In the genomic region with DNA sequence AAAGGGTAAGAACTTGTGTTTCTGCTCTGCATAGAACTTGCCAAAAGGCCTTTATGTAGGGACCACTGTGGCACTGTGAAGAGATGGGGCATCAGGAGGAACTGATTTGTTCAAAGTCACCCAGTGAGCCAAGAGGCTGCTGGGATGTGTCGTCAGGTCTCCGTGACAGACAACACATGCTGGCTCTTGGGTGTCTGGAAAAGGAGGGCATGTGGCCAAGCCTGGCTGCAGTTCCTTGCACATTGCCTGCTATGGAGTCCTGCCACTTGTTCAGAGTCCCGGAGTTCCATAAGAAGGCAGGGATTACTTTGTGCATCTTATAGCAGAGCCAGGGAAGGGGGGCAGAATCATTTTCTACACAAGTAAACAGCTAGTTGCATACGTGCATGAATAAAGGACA, we compare ENCODE assay signal across 10 mouse cellular contexts. TPM values are rescaled to one million over a fixed set of nuclear protein-coding genes. Genes with fewer than 3 reads are reported as not detected.
DNase-seq lines count a peak whose midpoint lies in the region; ATAC-seq and TF ChIP-seq lines count a peak whose summit lies in the region.
"Had no signal": no experiment of that assay in that cellular context is flagged by ENCODE, and none has a peak within 500 bp of the region (broad histone marks: within the 10 kb centered on the region; RNA-seq: fewer than 3 reads in every experiment).

No protein-coding gene starts in this region.

- ATAC-seq in forebrain, embryonic 14.5 days, result peak; percentile 83
- no peak for ATAC-seq in forebrain, embryonic 12.5 days (ENCODE audit: low FRiP score)
- ATAC-seq in midbrain, postnatal 0 days (ENCODE audit: low FRiP score), result no peak
- ATAC-seq in hindbrain, postnatal 0 days, result peak; percentile 33; the same call in 1 of the 2 replicates

- peak overlapping the region; percentile 29; the same call in 1 of the 2 replicates for H3K27ac ChIP-seq in forebrain, embryonic 14.5 days (ENCODE audit: low read depth, low read length)
- H3K27ac ChIP-seq in forebrain, embryonic 12.5 days, result no peak overlapping the region
- no peak overlapping the region for H3K27ac ChIP-seq in midbrain, postnatal 0 days (ENCODE audit: low read depth, low read length)
- no peak overlapping the region for H3K27ac ChIP-seq in midbrain, embryonic 10.5 days (replicated peaks)
- peak overlapping the region; percentile 62; the same call in 1 of the 2 replicates for H3K27ac ChIP-seq in gastrocnemius, adult 2 months
- H3K27ac ChIP-seq in hindbrain, postnatal 0 days, result no peak overlapping the region
- H3K27ac ChIP-seq: lung, embryonic 15.5 days had no signal

- intact Hi-C loops in gastrocnemius, adult 2 months (cut with DNase I), result loop anchor here (2.0 kb wide), 1 partner anchor 132 kb away; no protein-coding TSS in a partner anchor

- H3K4me1 ChIP-seq in forebrain, embryonic 14.5 days (ENCODE audit: control insufficient read depth, insufficient read depth, low read length), result no peaks in the 10 kb centered on the region; the same call in 1 of the 2 replicates
- peaks cover 15% of the 10 kb centered on the region for H3K4me1 ChIP-seq in forebrain, embryonic 12.5 days
- no peaks in the 10 kb centered on the region for H3K4me1 ChIP-seq in midbrain, postnatal 0 days (ENCODE audit: insufficient read depth, low read length)
- peaks cover 15% of the 10 kb centered on the region for H3K4me1 ChIP-seq in midbrain, embryonic 10.5 days
- peaks cover 3% of the 10 kb centered on the region; the same call in 1 of the 2 replicates for H3K4me1 ChIP-seq in hindbrain, postnatal 0 days (ENCODE audit: insufficient read depth, low read length)
- H3K4me1 ChIP-seq: lung, embryonic 15.5 days had no signal

- 40% methylated on average over 4 of the region's 4 CpGs for WGBS in forebrain, embryonic 14.5 days
- WGBS in forebrain, embryonic 12.5 days, result 79% methylated on average over 4 of the region's 4 CpGs
- 56% methylated on average over 4 of the region's 4 CpGs for WGBS in midbrain, postnatal 0 days
- 77% methylated on average over 4 of the region's 4 CpGs for WGBS in midbrain, embryonic 10.5 days
- WGBS in hindbrain, postnatal 0 days, result 34% methylated on average over 4 of the region's 4 CpGs

- H3K9ac ChIP-seq in forebrain, embryonic 14.5 days (ENCODE audit: low read length), result no peak overlapping the region
- no peak overlapping the region for H3K9ac ChIP-seq in forebrain, embryonic 12.5 days
- H3K9ac ChIP-seq in midbrain, postnatal 0 days (replicated peaks; ENCODE audit: low read length, poor library complexity, severe bottlenecking), result no peak overlapping the region
- no peak overlapping the region for H3K9ac ChIP-seq in hindbrain, postnatal 0 days (replicated peaks; ENCODE audit: low read length)
- H3K9ac ChIP-seq: lung, embryonic 15.5 days had no signal

- no peaks in the 10 kb centered on the region for H3K27me3 ChIP-seq in forebrain, embryonic 14.5 days (replicated peaks; ENCODE audit: control insufficient read depth, insufficient read depth, low read length)
- H3K27me3 ChIP-seq in forebrain, embryonic 12.5 days, result no peaks in the 10 kb centered on the region
- H3K27me3 ChIP-seq in midbrain, postnatal 0 days (ENCODE audit: insufficient read depth, low read length), result no peaks in the 10 kb centered on the region
- peaks cover 14% of the 10 kb centered on the region for H3K27me3 ChIP-seq in midbrain, embryonic 10.5 days (ENCODE audit: low read depth, poor library complexity, severe bottlenecking)
- no peaks in the 10 kb centered on the region for H3K27me3 ChIP-seq in hindbrain, postnatal 0 days (ENCODE audit: insufficient read depth, low read length)
- H3K27me3 ChIP-seq: lung, embryonic 15.5 days had no signal

- no peaks in the 10 kb centered on the region for H3K36me3 ChIP-seq in forebrain, embryonic 14.5 days (ENCODE audit: control insufficient read depth, insufficient read depth, low read length)
- no peaks in the 10 kb centered on the region for H3K36me3 ChIP-seq in forebrain, embryonic 12.5 days (replicated peaks)
- no peaks in the 10 kb centered on the region for H3K36me3 ChIP-seq in midbrain, postnatal 0 days (ENCODE audit: insufficient read depth, low read length)
- H3K36me3 ChIP-seq in midbrain, embryonic 10.5 days, result no peaks in the 10 kb centered on the region
- no peaks in the 10 kb centered on the region for H3K36me3 ChIP-seq in hindbrain, postnatal 0 days (ENCODE audit: insufficient read depth, low read length)
- H3K36me3 ChIP-seq: lung, embryonic 15.5 days had no signal

- no peak for TF ChIP-seq CTCF in midbrain, postnatal 0 days (IDR thresholded peaks at IDR 0.05)
- TF ChIP-seq CTCF in gastrocnemius, adult 2 months (IDR thresholded peaks at IDR 0.05), result no peak
- no peak for TF ChIP-seq CTCF in hindbrain, postnatal 0 days (IDR thresholded peaks at IDR 0.05; ENCODE audit: low read depth)

- DNase-seq in forebrain, embryonic 14.5 days (ENCODE audit: low spot score), result peak; percentile 82
- peak; percentile 52 for DNase-seq in midbrain, postnatal 0 days (ENCODE audit: low spot score)
- DNase-seq in midbrain, embryonic 10.5 days (ENCODE audit: low spot score), result no peak
- peak; percentile 79 for DNase-seq in gastrocnemius, adult 2 months
- peak; percentile 68 for DNase-seq in hindbrain, postnatal 0 days (ENCODE audit: low spot score)
- no peak for DNase-seq in layer of hippocampus, postnatal 25 days (ENCODE audit: extremely low spot score in 1 of 2, low spot score in 1 of 2)
- no peak for DNase-seq in kidney, postnatal 14 days

- H3K4me2 ChIP-seq in forebrain, embryonic 14.5 days (ENCODE audit: low read length), result no peak overlapping the region
- H3K4me2 ChIP-seq in forebrain, embryonic 12.5 days, result no peak overlapping the region
- H3K4me2 ChIP-seq in midbrain, postnatal 0 days (ENCODE audit: low read depth, low read length, poor library complexity, severe bottlenecking), result no peak overlapping the region
- H3K4me2 ChIP-seq in hindbrain, postnatal 0 days (ENCODE audit: low read depth, low read length), result no peak overlapping the region
- H3K4me2 ChIP-seq: lung, embryonic 15.5 days had no signal

- no peaks in the 10 kb centered on the region for H3K9me3 ChIP-seq in forebrain, embryonic 14.5 days (replicated peaks; ENCODE audit: control insufficient read depth, low read length)
- H3K9me3 ChIP-seq in forebrain, embryonic 12.5 days, result no peaks in the 10 kb centered on the region
- H3K9me3 ChIP-seq in midbrain, postnatal 0 days (ENCODE audit: low read length), result no peaks in the 10 kb centered on the region
- H3K9me3 ChIP-seq in midbrain, embryonic 10.5 days (replicated peaks), result no peaks in the 10 kb centered on the region
- H3K9me3 ChIP-seq in hindbrain, postnatal 0 days (ENCODE audit: low read length), result no peaks in the 10 kb centered on the region
- H3K9me3 ChIP-seq: lung, embryonic 15.5 days had no signal

- H3K4me3 ChIP-seq in forebrain, embryonic 14.5 days (ENCODE audit: low read depth, low read length), result no peak overlapping the region
- H3K4me3 ChIP-seq in forebrain, embryonic 12.5 days (replicated peaks), result no peak overlapping the region
- no peak overlapping the region for H3K4me3 ChIP-seq in midbrain, postnatal 0 days (ENCODE audit: low read depth, low read length)
- H3K4me3 ChIP-seq in midbrain, embryonic 10.5 days, result no peak overlapping the region
- no peak overlapping the region for H3K4me3 ChIP-seq in gastrocnemius, adult 2 months
- no peak overlapping the region for H3K4me3 ChIP-seq in hindbrain, postnatal 0 days (ENCODE audit: low read length)
- H3K4me3 ChIP-seq: lung, embryonic 15.5 days had no signal

RNA-seq across cellular contexts. Expression of a gene that starts 11.4 kb away (rescaled TPM):
- polyA plus RNA-seq in forebrain, embryonic 14.5 days (2014; fragmentation: Nextera tagmentation; extraction: Ambion mirVana), result 2.0 and 3.6 TPM in 2 replicates
- 2.5 and 2.9 TPM in 2 replicates for polyA plus RNA-seq in forebrain, embryonic 12.5 days (2016; fragmentation: Nextera tagmentation; extraction: Ambion mirVana)
- total RNA-seq in midbrain, postnatal 0 days (2014; rRNA removed), result 0.44 and 0.85 TPM in 2 replicates
- 1.7 and 1.8 TPM in 2 replicates for polyA plus RNA-seq in midbrain, postnatal 0 days (2015; fragmentation: Nextera tagmentation; extraction: Ambion mirVana)
- polyA plus RNA-seq in midbrain, embryonic 10.5 days (2016; fragmentation: Nextera tagmentation; extraction: Ambion mirVana), result 3.7 and 4.3 TPM in 2 replicates
- 1 to 10 TPM; 6.2 to 9.7 TPM for total RNA-seq in gastrocnemius, adult 2 months (2021)
- total RNA-seq in hindbrain, postnatal 0 days (2014; rRNA removed), result 1.7 TPM in 1 of 2 replicates, not detected in the other
- polyA plus RNA-seq in hindbrain, postnatal 0 days (2015; fragmentation: Nextera tagmentation; extraction: Ambion mirVana), result 1.5 and 1.6 TPM in 2 replicates
- under 1 TPM in 1 of 2 experiments, not detected in 1; 0.28 TPM for total RNA-seq in layer of hippocampus, postnatal 25 days (2021)

RNA-seq across cellular contexts. Expression of a gene that starts 13.9 kb away (rescaled TPM):
- not detected in 2 replicates for polyA plus RNA-seq in forebrain, embryonic 14.5 days (2014; fragmentation: Nextera tagmentation; extraction: Ambion mirVana)
- 0.17 TPM in 1 of 2 replicates, not detected in the other for polyA plus RNA-seq in forebrain, embryonic 12.5 days (2016; fragmentation: Nextera tagmentation; extraction: Ambion mirVana)
- 0.11 and 0.28 TPM in 2 replicates for total RNA-seq in midbrain, postnatal 0 days (2014; rRNA removed)
- polyA plus RNA-seq in midbrain, postnatal 0 days (2015; fragmentation: Nextera tagmentation; extraction: Ambion mirVana), result 0.01 and 0.07 TPM in 2 replicates
- polyA plus RNA-seq in midbrain, embryonic 10.5 days (2016; fragmentation: Nextera tagmentation; extraction: Ambion mirVana), result 0.06 TPM in 1 of 2 replicates, not detected in the other
- 1 to 10 TPM in 1 of 2 experiments, under 1 TPM in 1; 0.33 to 1.2 TPM for total RNA-seq in gastrocnemius, adult 2 months (2021)
- under 0.01 TPM in 1 of 2 replicates, not detected in the other for total RNA-seq in hindbrain, postnatal 0 days (2014; rRNA removed)
- 0.04 TPM in 1 of 2 replicates, not detected in the other for polyA plus RNA-seq in hindbrain, postnatal 0 days (2015; fragmentation: Nextera tagmentation; extraction: Ambion mirVana)
- total RNA-seq in layer of hippocampus, postnatal 25 days (2021), result under 1 TPM; 0.14 to 0.27 TPM
- polyA plus RNA-seq: intestine, embryonic 16.5 days; lung, embryonic 15.5 days had no signal

RNA-seq across cellular contexts. Expression of a gene that starts 47.1 kb away (rescaled TPM):
- 14.1 and 18.8 TPM in 2 replicates for polyA plus RNA-seq in forebrain, embryonic 14.5 days (2014; fragmentation: Nextera tagmentation; extraction: Ambion mirVana)
- 1.4 and 2.5 TPM in 2 replicates for polyA plus RNA-seq in forebrain, embryonic 12.5 days (2016; fragmentation: Nextera tagmentation; extraction: Ambion mirVana)
- 13.1 and 18.7 TPM in 2 replicates for total RNA-seq in midbrain, postnatal 0 days (2014; rRNA removed)
- 7.2 and 9.6 TPM in 2 replicates for polyA plus RNA-seq in midbrain, postnatal 0 days (2015; fragmentation: Nextera tagmentation; extraction: Ambion mirVana)
- polyA plus RNA-seq in midbrain, embryonic 10.5 days (2016; fragmentation: Nextera tagmentation; extraction: Ambion mirVana), result 0.70 and 0.74 TPM in 2 replicates
- total RNA-seq in gastrocnemius, adult 2 months (2021), result 1 to 10 TPM; 2.4 to 4.2 TPM
- 21.7 and 29.8 TPM in 2 replicates for total RNA-seq in hindbrain, postnatal 0 days (2014; rRNA removed)
- polyA plus RNA-seq in hindbrain, postnatal 0 days (2015; fragmentation: Nextera tagmentation; extraction: Ambion mirVana), result 10.1 and 11.2 TPM in 2 replicates
- 10 to 100 TPM; 42.6 to 48.4 TPM for total RNA-seq in layer of hippocampus, postnatal 25 days (2021)

Comparison
In these comparisons a context has a peak if more than half of its experiments do, and no peak if none do; other contexts are left out.
1. ATAC-seq: peak in forebrain, embryonic 14.5 days (single experiment) and hindbrain, postnatal 0 days (single experiment); none in forebrain, embryonic 12.5 days (single experiment) and midbrain, postnatal 0 days (single experiment).
2. DNase-seq: peak in forebrain, embryonic 14.5 days (single experiment), midbrain, postnatal 0 days (single experiment), gastrocnemius, adult 2 months (single experiment) and hindbrain, postnatal 0 days (single experiment); none in midbrain, embryonic 10.5 days (single experiment), layer of hippocampus, postnatal 25 days (0 of 2) and kidney, postnatal 14 days (single experiment).
3. H3K27ac ChIP-seq: peak in forebrain, embryonic 14.5 days (single experiment) and gastrocnemius, adult 2 months (single experiment); none in forebrain, embryonic 12.5 days (single experiment), midbrain, postnatal 0 days (single experiment), midbrain, embryonic 10.5 days (single experiment) and hindbrain, postnatal 0 days (single experiment).